Mouse (Mus musculus) T-helper 17 cell (primary cell): ENCODE data around the gene Pnpo.

Source experiments
- in situ Hi-C, 2 experiments: fragments of 300-600 bp; cut with MboI, MseI; formaldehyde crosslinking; loops; 1 replicate in 1 of 2; 2 replicates in 1 of 2; pipeline ENCODE4 v1.15.1; 2025; ENCODE audit warnings: high pct_unique_total_duplicates in 2 of 2

Pnpo gene

DNA sequence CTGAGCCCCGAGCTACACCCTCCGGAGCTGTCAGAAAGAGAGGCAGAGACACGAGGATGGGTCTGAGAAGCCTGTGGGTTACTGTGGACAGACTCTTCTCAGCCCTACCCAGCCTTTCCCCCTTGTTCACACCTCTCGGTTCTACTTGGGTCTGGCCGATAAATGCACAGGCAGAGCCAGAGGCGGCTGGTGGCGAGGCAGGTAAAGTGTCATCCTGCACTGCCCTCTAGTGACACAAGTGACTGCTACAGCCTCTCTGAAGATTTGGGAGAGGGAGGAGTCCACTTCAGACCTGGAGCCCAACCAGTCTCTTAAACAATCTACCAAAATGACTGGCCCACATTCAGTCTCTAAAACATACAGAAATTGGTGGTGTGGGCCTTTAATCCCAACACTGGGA, 33.8 kb downstream of the Pnpo start:
- in situ Hi-C loops, result loop anchor here in 1 of 2 experiments (5.0 kb wide), 1 partner anchor 38 kb away; no protein-coding TSS in a partner anchor

DNA sequence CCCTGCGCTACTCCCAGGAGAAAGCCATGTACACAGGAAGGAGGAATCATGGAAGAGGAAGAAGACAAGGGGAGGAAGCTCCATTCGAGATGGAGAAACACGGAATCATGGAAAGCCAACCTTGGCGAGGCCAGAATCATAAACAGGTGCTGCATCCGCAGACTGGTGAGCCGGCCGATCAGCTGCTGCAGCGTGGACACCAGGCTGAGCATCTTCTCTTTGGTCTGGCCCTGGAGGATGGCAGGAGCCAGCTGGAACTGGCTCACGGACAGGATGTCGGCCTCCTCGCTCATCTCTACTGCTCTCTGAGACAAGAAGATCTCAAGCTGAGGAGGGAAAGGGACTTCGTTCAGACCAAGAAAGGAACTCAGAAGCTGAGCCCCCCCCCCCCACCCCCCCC, 35.2 kb downstream of the Pnpo start:
- in situ Hi-C loops, result loop anchor here in 1 of 2 experiments (5.0 kb wide), 1 partner anchor 36 kb away; no protein-coding TSS in a partner anchor

DNA sequence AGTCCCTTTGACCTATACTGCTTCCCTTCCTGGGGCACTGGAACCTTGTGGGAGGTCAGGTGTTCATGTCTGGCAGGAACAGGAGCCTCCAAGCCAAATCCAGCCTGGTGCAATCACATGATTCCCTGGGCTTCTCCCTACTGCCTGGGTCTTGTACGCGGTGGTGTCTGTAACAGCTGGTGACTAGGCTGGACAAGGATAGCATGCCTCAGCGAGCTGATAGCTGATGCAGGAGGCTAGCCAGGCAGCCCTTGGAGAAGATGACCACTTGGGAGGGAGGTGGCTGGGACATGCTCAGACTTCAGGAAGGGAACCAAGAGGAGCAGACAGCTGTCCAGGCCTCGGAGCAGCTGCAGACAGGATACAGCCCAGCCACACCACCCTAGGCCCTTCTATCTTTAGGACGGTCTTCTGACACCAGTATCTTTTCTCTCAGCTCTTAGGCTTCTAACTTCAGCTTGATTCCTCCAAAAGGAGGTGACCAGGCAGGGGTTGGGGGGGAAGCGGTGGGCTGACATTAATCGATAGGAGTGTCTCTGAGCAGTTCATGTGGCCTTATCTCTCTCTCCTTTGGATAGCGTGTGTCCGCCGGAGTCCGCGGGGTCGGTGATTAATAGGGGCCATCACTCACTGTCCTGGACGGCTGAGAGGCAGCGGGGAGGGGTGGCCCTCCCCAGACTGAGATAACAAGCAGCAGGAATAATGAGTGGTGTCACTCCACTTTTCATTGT, 37.2 kb downstream of the Pnpo start:
- in situ Hi-C loops, result loop anchor here in 1 of 2 experiments (5.0 kb wide), 1 partner anchor 34 kb away; no protein-coding TSS in a partner anchor

DNA sequence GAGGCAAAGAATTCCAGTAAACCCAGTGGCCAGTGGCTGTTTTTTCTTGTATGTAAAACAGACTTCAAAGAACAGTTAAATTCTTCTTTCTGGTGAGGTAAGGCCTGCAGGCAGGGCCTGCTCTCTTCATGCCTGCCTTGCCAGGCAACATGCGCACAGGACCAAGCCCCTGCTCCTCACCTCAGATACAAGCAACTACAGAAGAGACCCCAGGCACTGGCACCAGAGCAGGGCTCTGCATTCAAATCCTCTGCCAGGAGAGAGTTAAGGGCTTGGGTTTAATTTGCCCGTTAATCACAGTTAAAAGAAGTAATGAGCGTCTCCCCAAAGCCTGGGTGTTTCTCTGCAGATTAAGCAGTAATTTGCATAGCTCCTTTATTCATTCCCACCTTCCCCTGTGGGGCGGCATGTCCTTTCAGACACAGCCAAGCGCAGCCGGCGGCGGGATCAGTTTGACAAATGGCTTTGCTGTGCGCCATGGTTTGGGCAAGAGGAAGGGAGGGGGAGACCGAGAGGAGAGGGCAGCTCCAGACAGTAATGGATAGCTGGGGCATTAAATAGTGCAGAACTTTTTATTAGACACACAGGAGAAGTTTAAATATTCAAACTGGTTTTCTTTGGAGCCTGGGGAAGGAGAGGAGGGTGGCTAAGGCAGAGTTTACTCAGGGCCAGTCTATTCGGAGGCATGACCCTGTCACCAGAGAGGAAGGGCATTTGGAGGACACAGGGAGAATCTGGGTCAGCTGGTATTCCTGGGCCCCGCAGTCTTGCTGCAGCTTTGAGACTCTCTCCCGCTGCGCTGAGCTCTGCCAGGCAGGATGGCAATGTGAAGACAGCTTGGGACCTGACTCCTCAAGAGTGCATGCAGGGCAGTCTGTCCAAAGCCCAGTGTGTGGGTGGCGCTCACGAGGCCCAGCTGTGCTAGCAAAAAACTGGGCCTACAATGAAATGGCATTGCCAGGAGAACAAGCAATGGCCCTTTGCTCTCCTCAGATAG, 40.8 kb downstream of the Pnpo start:
- in situ Hi-C loops, result no loop called here

DNA sequence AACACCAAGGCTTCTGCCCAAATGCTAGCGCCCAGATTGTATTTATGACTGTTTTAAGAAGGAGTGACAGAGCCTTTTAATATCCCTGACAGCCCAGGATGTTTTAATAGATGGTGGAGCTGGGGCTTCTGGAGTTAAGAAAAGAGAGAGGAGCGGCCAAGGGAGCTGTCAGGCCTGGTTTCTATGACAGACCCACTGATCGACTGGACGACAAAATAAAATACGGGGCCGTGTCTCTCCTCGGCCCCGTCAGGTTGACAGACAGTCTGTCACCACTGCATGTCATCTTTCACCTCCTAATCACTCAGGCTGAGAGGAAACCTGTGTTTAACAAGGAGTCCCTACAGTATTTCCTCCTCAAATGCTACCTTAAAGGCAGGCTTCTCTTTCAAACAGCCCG, 42.5 kb downstream of the Pnpo start:
- in situ Hi-C loops, result no loop called here

DNA sequence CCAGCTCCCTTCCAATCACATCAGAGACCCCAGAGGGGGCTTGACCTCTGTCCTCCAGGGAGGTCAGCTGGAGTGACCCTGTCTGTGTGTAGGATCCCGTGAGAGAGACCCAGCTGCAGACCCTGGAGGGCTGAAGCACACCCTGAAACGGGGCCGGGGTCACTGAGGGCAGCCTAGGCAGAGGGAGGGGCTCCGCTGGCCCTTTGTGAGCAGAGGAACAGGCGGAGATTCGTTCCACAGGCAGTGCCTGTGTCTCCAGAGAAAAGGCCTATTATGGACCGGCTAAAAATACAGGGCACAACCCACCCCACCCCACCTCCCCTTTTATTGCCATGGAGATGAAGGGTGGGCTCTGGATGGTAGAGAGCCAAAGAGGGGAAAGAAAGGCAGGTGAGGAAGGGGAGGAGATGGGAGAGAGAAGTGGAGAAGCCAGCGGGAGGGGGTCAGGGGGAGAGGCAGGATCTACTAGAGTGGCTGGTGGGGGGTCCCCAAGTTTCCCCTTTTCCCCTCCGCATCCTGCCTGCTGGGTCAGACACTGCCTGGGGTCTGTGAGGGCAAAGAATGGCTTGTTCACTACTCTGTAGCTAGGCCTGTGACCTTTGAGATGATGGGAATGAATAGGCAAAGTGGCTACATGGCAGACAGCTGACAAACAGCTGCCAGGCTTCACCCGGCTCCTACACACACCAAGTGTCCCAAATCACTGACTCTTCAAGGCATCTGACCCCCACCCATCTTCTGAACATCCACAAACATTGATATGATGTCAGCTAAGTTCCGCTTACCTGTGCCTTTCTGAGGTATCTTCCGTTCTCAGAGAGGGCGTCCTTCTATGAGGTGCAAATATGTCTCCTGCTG, 44.1 kb downstream of the Pnpo start:
- in situ Hi-C loops, result loop anchor here in 1 of 2 experiments (10.0 kb wide), 1 partner anchor 555 kb away; no protein-coding TSS in a partner anchor

DNA sequence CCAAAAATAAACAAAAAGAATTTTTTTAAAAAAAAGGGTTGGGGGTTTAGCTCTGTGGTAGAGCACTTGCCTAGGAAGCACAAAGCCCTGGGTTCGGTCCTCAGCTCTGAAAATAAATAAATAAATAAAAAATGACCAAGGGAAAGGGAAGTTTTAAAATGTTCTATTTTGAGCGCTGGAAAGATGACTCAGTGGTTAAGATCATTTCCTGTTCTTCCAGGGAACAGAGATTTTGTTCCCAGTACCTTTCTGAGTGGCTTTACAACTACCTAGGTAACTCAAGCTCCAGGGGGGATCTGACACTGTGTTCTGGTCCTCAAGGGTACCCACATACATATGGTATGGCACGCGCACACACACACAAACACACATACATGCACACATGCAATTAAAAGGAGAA, 47.9 kb downstream of the Pnpo start:
- in situ Hi-C loops, result loop anchor here in 1 of 2 experiments (10.0 kb wide), 1 partner anchor 559 kb away; no protein-coding TSS in a partner anchor

DNA sequence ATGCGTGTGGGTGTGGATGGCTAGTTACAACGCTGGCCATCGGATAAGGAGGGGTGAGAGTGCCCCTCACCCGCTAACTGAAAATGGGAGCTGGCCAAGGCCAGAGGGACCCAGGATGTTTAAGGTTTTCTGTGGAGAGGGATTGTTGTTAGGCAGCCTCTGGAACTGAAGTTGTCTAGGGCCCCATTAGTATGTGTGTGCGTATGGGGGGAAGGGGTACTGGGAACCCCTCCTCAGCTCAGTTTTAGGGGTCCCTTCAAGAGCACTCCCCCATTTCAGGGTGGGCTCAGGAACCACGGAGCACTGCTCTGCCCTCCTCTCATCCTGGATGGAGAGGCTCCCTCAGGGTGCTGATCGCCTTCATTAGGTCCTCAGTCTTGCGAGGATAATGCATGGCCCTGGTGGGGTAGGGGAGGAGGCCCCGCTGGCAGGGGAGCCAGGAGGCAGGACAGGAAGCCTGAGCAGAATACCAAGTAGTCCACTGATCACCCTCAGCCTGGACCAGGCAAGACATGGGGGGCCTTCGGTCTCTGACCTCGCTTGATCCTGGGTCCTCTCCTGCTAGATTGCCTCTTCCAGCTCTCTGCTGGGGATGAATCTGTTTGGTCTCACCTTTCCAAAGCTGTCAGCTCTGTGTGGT, 50.5 kb downstream of the Pnpo start:
- in situ Hi-C loops, result loop anchor here in 1 of 2 experiments (10.0 kb wide), 1 partner anchor 561 kb away; no protein-coding TSS in a partner anchor

DNA sequence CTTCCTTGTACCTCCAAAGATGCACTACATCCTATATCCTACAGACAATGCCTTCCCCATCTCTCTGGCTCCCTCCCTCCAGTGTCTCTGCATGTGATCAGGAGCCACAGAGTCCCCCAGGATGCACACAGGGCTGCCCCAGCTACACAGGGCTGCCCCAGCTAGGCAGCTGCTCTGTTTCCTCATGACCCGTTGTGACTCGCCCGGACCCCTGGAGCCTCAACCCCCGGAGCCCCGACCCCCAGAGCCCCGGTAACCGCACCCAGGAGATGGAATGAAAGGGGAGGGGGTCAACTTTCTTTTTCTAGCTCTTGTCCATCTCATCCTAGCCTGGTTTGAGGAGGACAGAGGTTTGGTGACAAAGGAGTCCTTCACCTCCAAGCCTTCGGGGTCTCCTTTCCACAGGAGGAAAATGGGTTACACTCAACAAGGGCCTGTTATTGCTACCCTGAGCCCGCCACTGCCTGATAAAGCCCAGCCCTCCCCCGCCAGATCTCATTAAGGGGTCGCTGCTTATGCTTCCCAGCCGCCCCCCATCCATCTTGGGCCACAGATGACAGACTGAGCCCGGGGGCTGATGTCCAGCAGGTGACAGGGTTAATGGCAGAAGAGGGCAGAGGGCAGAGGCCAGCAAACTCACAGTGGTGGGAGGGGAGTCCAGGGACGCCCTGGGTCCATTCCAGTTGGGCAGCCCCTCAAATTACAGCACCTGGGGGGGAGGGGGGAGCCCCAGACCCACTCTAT, 51.8 kb downstream of the Pnpo start:
- in situ Hi-C loops, result loop anchor here in 1 of 2 experiments (10.0 kb wide), 1 partner anchor 563 kb away; no protein-coding TSS in a partner anchor
